Mouse (Mus musculus) stomach, postnatal 0 days (tissue): ENCODE measurements around the gene Ftl1. TPM values are rescaled to one million over a fixed set of nuclear protein-coding genes. Genes with fewer than 3 reads are reported as not detected.

Source experiments
- ATAC-seq: fragments of 200-750 bp; cut with Nextera tagmentation; 2 replicates; pipeline ENCODE4 v1.8.0; 2017; ENCODE audit not compliant: low FRiP score, low TSS enrichment
- DNase-seq: peaks from one replicate; pipeline ENCODE4 v3.0.0-alpha.2; 2016; ENCODE audit warnings: low spot score
- H3K27ac ChIP-seq: fragments of 300-500 bp; sonication (generic); replicated peaks from 2 replicates; pipeline ENCODE4 v1.5.1; 2014; ENCODE audit warnings: mild to moderate bottlenecking, control low read depth
- H3K27me3 ChIP-seq: fragments of 300-500 bp; sonication (generic); 2 replicates; pipeline ENCODE4 v1.6.1; 2014; ENCODE audit warnings: low read length; ENCODE audit not compliant: control insufficient read depth, insufficient read depth
- H3K36me3 ChIP-seq: fragments of 300-500 bp; sonication (generic); 2 replicates; pipeline ENCODE4 v1.6.1; 2014; ENCODE audit warnings: low read length, mixed read lengths; ENCODE audit not compliant: control insufficient read depth, insufficient read depth
- H3K4me1 ChIP-seq: fragments of 300-500 bp; sonication (generic); replicated peaks from 2 replicates; pipeline ENCODE4 v1.6.1; 2014; ENCODE audit warnings: antibody characterized with exemption; ENCODE audit not compliant: control insufficient read depth, insufficient read depth
- H3K4me2 ChIP-seq: fragments of 300-500 bp; sonication (generic); replicated peaks from 2 replicates; pipeline ENCODE4 v1.6.1; 2014; ENCODE audit warnings: low read depth, mild to moderate bottlenecking, control low read depth, moderate library complexity
- H3K4me3 ChIP-seq: fragments of 300-500 bp; sonication (generic); 2 replicates; pipeline ENCODE4 v1.5.1; 2014; ENCODE audit warnings: low read depth, low read length, control low read depth
- H3K9ac ChIP-seq: fragments of 300-500 bp; sonication (generic); 2 replicates; pipeline ENCODE4 v1.6.1; 2014; ENCODE audit warnings: mild to moderate bottlenecking, low read length, control low read depth, mixed read lengths
- H3K9me3 ChIP-seq: fragments of 300-500 bp; sonication (generic); 2 replicates; pipeline ENCODE4 v1.6.1; 2016; ENCODE audit warnings: low read length; ENCODE audit not compliant: control insufficient read depth
- CTCF ChIP-seq: IDR thresholded peaks from 2 replicates; pipeline ENCODE4 v1.5.1; 2016; ENCODE audit warnings: antibody characterized with exemption, low read depth, mild to moderate bottlenecking, moderate library complexity
- EP300 ChIP-seq: optimal IDR thresholded peaks from 2 replicates; pipeline ENCODE3; 2016; ENCODE audit warnings: antibody characterized with exemption
- WGBS: fragments of 180-500 bp; shearing (Covaris S2); extraction: QIAGEN DNeasy Blood & Tissue Kit; methylation state at CpG from one replicate; pipeline ENCODE4 v1.1.7; 2014; 5-methylcytosine and 5-hydroxymethylcytosine counted together
- polyA plus RNA-seq: library from polyadenylated mRNA; unstranded; fragments of >200 nt; fragmentation: Nextera tagmentation; extraction: Ambion mirVana; gene quantifications from 2 replicates; pipeline ENCODE4 v1.2.1, GENCODE M21; 2015

Ftl1 gene
- polyA plus RNA-seq, 1 experiment from 2014 or later = 3,760 TPM

- TF ChIP-seq CTCF (no peak), EP300 (no peak)
- H3K4me3 ChIP-seq = no peak overlapping the region
- no peak overlapping the region; the same call in 1 of the 2 replicates for H3K27ac ChIP-seq
- no peak for ATAC-seq
- H3K4me2 ChIP-seq = no peak overlapping the region
- no peaks in the 10 kb centered on the region for H3K27me3 ChIP-seq
- H3K4me1 ChIP-seq = no peaks in the 10 kb centered on the region
- H3K9ac ChIP-seq = no peak overlapping the region
- DNase-seq = no peak
- peaks cover 27% of the 10 kb centered on the region for H3K36me3 ChIP-seq
- 69% methylated on average over 5 of the region's 5 CpGs for WGBS
- H3K9me3 ChIP-seq = no peaks in the 10 kb centered on the region
Observed at GRCm38 (mm10) chr7:45492951-45493350, 33.3 kb upstream of the Ftl1 start.

DNA sequence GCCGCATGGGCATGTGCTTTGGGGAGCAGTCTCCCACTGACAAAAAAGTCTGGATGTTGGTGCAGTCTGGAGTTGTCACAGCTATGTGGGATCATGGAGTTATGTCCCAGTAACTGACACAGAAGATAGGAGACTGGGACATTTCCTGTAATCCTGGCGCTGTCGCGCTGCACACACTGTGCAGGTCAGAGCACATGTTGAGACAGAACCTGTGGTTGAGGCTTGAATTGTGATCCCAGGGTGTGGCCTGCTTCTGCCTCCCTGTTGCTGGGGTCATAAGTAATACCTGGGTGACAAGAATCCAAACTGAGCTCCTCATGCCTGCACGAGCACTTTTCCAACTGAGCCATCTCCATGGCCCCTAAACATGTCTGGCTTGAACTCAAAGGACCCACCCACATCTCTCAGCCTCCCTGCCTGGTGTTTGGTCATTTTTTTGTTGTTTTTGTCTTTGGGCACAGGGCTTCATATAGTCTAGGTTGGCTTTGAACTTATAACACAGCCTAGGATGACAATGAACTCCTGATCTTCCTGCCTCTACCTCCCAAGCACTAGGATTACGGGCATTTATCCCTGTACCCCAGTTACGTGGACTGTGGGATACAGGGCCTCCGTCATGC is 32.7 kb upstream of the Ftl1 start:
- ATAC-seq = no peak
- peaks cover 27% of the 10 kb centered on the region for H3K36me3 ChIP-seq
- 83% methylated on average over 8 of the region's 8 CpGs for WGBS

GRCm38 (mm10) chr7:45491264-45491663 is 31.6 kb upstream of the Ftl1 start:
- H3K4me1 ChIP-seq = no peaks in the 10 kb centered on the region
- peaks cover 21% of the 10 kb centered on the region for H3K36me3 ChIP-seq
- H3K9ac ChIP-seq = no peak overlapping the region
- 0 out of 2 replicates have a peak overlapping the region, but pooled peaks have one; percentile 31 for H3K27ac ChIP-seq
- H3K4me2 ChIP-seq = 0 out of 2 replicates have a peak overlapping the region, but pooled peaks have one; percentile 15
- no peak overlapping the region for H3K4me3 ChIP-seq
- no peaks in the 10 kb centered on the region for H3K9me3 ChIP-seq
- 14% methylated on average over 3 of the region's 3 CpGs for WGBS
- H3K27me3 ChIP-seq = no peaks in the 10 kb centered on the region
- TF ChIP-seq CTCF (no peak), EP300 (no peak)
- DNase-seq (peak; percentile 68), ATAC-seq (peak; percentile 66)

More for the DNA sequence above, 32.7 kb upstream of the Ftl1 start:
- DNase-seq = no peak
- no peaks in the 10 kb centered on the region for H3K4me1 ChIP-seq
- no peak overlapping the region for H3K4me3 ChIP-seq
- TF ChIP-seq EP300 (no peak), CTCF (no peak)
- no peak overlapping the region for H3K9ac ChIP-seq
- H3K4me2 ChIP-seq = no peak overlapping the region
- H3K27ac ChIP-seq = no peak overlapping the region
- no peaks in the 10 kb centered on the region for H3K9me3 ChIP-seq
- no peaks in the 10 kb centered on the region for H3K27me3 ChIP-seq

- Histone ChIP-seq H3K9ac (no peak overlapping the region), H3K4me3 (no peak overlapping the region), H3K27ac (0 out of 2 replicates have a peak overlapping the region, but pooled peaks have one; percentile 31), H3K4me1 (no peaks in the 10 kb centered on the region), H3K27me3 (no peaks in the 10 kb centered on the region), H3K9me3 (no peaks in the 10 kb centered on the region), H3K4me2 (0 out of 2 replicates have a peak overlapping the region, but pooled peaks have one; percentile 15), H3K36me3 (peaks cover 18% of the 10 kb centered on the region)
- TF ChIP-seq CTCF (peak; percentile 31; the same call in 1 of the 2 replicates), EP300 (no peak)
- DNase-seq = peak; percentile 60
- 37% methylated on average over 9 of the region's 9 CpGs for WGBS
- ATAC-seq = peak; percentile 59
Observed at GRCm38 (mm10) chr7:45490822-45491221, 31.1 kb upstream of the Ftl1 start.

DNA sequence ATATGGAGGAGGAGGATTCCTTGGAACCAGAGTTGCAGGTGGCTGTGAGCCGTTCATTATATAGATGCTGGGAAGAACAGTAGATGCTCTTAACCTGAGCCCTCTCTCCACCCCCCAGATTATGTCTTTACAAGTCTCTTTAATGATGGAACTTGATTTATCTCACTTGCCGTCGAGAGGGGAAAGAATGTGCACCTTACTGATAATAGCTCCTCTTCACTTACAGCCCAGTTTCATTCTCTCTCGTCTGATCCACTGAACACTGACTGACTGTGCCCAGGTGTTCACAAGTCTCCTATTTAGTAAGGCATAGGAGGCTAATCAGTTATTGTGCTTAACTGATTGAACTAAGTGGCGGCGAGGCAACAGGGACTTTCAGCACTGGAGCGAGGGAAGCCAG is 29.9 kb upstream of the Ftl1 start:
- Histone ChIP-seq H3K27ac (no peak overlapping the region), H3K4me2 (no peak overlapping the region), H3K27me3 (no peaks in the 10 kb centered on the region), H3K4me1 (no peaks in the 10 kb centered on the region), H3K36me3 (peaks cover 8% of the 10 kb centered on the region), H3K9ac (no peak overlapping the region), H3K9me3 (no peaks in the 10 kb centered on the region), H3K4me3 (no peak overlapping the region)
- TF ChIP-seq CTCF (no peak), EP300 (no peak)
- ATAC-seq (no peak), DNase-seq (no peak)
- WGBS = 75% methylated on average over 7 of the region's 7 CpGs

DNA sequence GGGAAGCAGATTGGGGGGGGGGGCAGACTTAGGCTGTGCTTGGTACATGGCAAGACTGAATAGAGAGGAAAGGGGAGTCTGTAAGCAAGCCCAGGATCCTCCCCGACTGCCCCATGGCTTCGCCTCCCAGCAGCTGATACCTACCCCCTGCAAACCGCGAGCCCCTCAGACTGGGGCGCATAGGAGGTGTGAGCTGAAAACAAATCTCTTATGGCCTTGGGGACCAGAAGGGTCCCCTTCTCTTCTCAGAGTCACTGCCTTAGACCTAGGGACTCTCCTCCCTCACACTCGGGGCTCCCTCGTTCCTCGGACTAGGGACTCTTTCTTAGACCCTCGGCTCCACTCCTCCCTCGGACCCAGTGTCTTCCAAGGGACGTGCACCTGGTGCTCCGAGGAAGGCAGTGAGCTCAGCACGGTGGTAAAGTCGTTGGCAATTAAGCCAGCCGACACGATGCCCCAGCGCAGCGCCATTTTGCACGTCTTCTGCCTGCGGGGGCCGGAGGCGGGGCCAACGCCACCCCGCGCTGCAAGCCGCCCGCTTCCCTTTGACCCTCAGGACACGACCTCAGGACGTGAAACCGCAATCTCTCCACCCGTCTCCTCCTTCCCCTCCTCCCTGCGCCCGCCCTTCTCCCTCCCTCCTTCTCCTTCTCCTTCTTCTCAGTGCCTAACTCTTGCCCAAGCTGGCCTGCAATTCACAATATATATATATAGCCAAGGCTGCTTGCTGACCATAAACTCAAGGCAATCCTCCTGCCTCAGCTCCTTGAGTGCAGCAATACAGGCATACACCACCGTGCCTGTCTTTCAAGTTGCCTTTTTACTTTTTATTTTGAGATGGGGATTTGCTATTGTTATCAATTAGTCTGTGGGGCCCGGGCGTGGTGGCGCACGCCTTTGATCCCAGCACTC is 28.9 kb upstream of the Ftl1 start, which contains the start of gene Dhdh:
TSS of gene Dhdh (minus strand) at position 513 of the 912 bp plus-strand sequence.
- no peaks in the 10 kb centered on the region for H3K27me3 ChIP-seq
- H3K4me2 ChIP-seq = peak within 1 kb of the TSS; percentile 61
- no peaks in the 10 kb centered on the region for H3K9me3 ChIP-seq
- peak within 1 kb of the TSS; percentile 43 for H3K4me3 ChIP-seq
- TF ChIP-seq EP300 (no peak), CTCF (no peak)
- H3K9ac ChIP-seq = peak within 1 kb of the TSS; percentile 59
- H3K27ac ChIP-seq = peak within 1 kb of the TSS; percentile 61
- H3K36me3 ChIP-seq = 0 out of 2 replicates have a peak, but pooled peaks cover under 1% of the 10 kb centered on the region
- ATAC-seq (peak; percentile 51), DNase-seq (peak; percentile 54)
- WGBS = 12% methylated on average over 38 of the region's 38 CpGs
- H3K4me1 ChIP-seq = no peaks in the 10 kb centered on the region
